Mouse (Mus musculus): ENCODE measurements around the gene Tmem231.

DNA sequence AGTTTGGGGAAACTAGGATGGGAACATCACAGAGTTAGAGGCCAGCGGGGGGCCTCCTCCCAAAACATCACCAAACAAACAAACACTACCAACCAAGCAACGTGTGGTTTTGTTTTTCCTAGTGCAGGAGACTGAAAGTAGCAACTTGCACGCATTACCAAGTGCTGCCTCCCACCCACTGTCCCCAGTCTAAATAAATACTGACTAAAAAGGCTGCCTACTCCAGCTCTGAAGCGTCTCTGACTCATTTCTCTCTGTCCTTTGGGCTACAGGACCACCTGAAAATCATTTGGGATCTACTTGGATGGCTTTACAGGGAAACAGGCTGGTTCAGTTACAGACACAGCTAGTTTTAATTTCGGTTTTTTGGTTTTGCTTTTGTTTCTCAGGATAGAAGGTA, 30.7 kb upstream of the Tmem231 start:
- no peak for TF ChIP-seq TAL1 (IDR thresholded peaks at IDR 0.05; ENCODE audit: low read length)
- TF ChIP-seq GATA1 (IDR thresholded peaks at IDR 0.05; ENCODE audit: low read length) = no peak

All from erythroblast, embryonic 14.5 days (primary cell).